Mouse (Mus musculus) kidney, adult 2 months (tissue): ENCODE results near the gene Psmc6.

Experiments used
- CTCF ChIP-seq: fragments of 200-500 bp; conservative IDR thresholded peaks from 2 replicates; pipeline ENCODE4 v1.5.1; 2011; ENCODE audit warnings: low read depth, mild to moderate bottlenecking, control low read depth, low read length, moderate library complexity, mixed read lengths; ENCODE audit not compliant: insufficient read depth, insufficient read length
- POLR2A ChIP-seq: fragments of 200-500 bp; IDR thresholded peaks from one replicate; pipeline ENCODE4 v1.6.1; 2011; ENCODE audit warnings: low read depth, low read length, control low read depth

DNA sequence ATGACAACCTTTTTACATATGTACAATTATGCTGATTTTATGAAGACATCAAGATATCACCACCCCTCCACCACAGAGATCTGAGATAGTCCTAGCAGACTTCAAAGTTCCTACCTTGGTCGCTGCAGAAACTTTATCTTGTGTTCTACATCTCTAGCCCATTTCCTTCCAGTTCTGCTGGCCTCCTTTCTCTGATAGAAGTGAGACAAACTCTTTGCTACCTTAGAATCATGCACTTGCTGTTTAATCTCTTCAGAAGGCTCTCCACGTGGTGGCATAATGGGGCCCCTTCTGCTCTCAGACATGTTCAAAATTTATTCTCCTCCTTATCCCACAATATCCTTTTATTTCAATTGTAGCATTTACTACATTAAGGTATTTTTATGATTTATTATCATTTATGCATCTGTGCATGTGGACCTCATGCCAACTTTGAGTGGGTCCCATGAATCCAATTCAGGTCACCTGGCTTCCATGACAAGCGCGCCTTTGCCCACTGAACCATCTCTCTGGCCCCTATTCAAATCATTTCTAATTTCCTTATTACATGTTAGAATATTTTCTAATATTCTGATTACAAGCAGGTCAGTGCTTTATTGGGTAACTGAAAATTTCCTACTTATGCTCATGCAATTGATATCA is 1.4 kb upstream of the Psmc6 start:
- TF ChIP-seq CTCF (no peak), POLR2A (no peak)
